Mouse (Mus musculus): Measurements from ENCODE around the gene Styk1.
"Not testable (repeated sequence)": the region's sequence is repeated elsewhere in the genome, so short reads cannot be mapped to it uniquely, and the experiment has no call there.

Gene Styk1

GRCm38 (mm10) chr6:131292991-131293788 lies 60.2 kb downstream of the Styk1 start, which contains the start of gene Magohb:
Gene Magohb, minus strand, starts transcription at chr6:131293244.
- DNase-seq (ENCODE audit: low spot score in 2 of 2), result peak; percentile 82 to 84

- no peak for DNase-seq (ENCODE audit: low spot score in 2 of 2)
Observed at GRCm38 (mm10) chr6:131292276-131292990, 61.0 kb downstream of the Styk1 start.

- peak in 1 of 2 experiments; percentile 20 for DNase-seq (ENCODE audit: low spot score in 2 of 2)
Observed at GRCm38 (mm10) chr6:131290430-131290829, 63.0 kb downstream of the Styk1 start.

- not testable (repeated sequence) for DNase-seq (ENCODE audit: low spot score in 2 of 2)
Observed at GRCm38 (mm10) chr6:131278160-131278559, 75.2 kb downstream of the Styk1 start.

- DNase-seq (ENCODE audit: low spot score in 2 of 2), result no peak
Observed at GRCm38 (mm10) chr6:131276659-131277058, 76.7 kb downstream of the Styk1 start.

DNA sequence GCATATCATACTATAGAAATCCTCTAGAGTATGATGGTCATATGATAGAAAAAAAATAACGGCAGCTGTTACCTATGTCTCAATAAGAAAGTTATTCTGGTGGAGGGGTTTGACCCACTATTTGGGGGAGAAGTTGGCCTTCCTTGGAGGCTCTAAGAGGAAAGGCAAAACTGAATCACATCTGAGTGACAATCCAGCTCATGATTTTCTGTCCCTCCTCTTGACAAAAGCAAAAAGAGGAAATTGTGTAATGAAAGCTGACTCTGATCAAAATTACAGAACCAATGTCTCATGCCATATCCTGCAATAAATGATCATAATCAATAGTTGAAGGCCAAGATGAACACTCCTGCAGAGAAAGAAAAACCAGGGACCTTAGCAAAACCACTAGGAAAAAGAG lies 81.1 kb downstream of the Styk1 start:
- DNase-seq (ENCODE audit: low spot score in 2 of 2), result no peak

DNA sequence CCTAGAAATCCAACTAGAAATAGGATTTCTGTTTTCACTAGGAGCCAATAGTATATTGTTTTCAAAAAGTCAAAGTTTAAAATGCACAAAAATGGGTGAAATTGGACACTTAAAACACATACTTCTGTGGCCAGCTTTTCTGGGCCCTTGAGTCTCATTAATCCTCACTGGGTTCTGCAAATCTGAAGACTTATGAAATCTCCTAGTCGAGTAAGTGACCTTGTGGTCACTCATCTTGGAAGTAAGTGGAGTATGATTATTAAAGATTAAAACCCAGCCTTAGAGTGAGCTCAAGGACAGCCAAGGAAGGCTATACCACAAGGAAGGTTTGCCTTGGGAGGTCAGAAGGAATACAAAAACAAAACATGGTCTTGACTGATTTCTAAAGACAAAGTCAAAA lies 83.1 kb downstream of the Styk1 start:
- no peak for DNase-seq (ENCODE audit: low spot score in 2 of 2)

DNA sequence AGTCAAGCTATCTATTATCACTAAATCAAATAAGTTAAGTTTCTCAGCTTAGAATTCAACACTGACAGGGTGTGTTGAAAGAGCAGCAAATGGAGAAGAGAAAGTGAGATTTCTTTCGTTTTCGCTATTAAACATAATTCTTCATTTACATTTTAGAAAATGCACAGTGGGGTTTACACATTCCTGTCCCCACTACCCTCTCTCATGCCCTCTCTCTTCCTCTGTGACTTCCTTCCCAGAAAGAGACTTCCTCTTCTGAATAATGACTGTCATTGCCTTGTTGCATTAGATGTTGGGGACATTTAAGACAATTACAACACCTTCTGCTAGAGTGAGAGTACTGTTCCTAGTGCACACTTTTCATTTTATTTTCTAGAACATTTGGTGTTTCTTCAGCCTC lies 83.8 kb downstream of the Styk1 start:
- DNase-seq (ENCODE audit: low spot score in 2 of 2), result no peak

- no peak for DNase-seq (ENCODE audit: low spot score in 2 of 2)
Observed at GRCm38 (mm10) chr6:131264175-131264574, 89.2 kb downstream of the Styk1 start.

DNA sequence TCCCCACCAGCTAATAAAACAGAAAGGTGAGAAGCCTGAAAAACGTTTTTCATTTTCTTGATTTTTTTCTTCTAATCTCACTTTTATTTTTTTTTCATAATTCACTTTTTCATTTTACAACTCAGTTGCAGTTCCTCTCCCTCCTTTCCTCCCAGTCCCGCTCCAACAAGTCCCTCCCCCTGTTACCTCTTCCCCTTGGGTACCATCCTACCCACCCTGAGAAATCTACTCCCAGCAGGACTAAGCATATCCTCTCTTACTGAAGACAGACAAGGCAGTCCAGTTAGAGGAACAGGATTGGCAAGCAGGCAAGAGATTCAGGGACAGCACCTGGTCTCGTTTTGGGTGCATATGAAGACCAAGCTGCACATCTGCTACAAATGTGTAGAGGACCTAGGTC lies 90.6 kb downstream of the Styk1 start:
- DNase-seq (ENCODE audit: low spot score in 2 of 2), result no peak

- no peak for DNase-seq (ENCODE audit: low spot score in 2 of 2)
Observed at GRCm38 (mm10) chr6:131262009-131262408, 91.4 kb downstream of the Styk1 start.

All from urinary bladder, postnatal 36 days (tissue).